Mouse (Mus musculus): ENCODE results near the gene Gm3336. TPM values are rescaled to one million over a fixed set of nuclear protein-coding genes. Genes with fewer than 3 reads are reported as not detected.

The Gm3336 gene
- polyA plus RNA-seq, 1 experiment = 0.61 TPM

GRCm38 (mm10) chr8:70765329-70765728, 47.0 kb downstream of the Gm3336 start:
- WGBS = 70% methylated on average over 9 of the region's 9 CpGs

GRCm38 (mm10) chr8:70765838-70766570, 47.7 kb downstream of the Gm3336 start:
- Histone ChIP-seq H3K27ac (ENCODE audit: insufficient read depth, low read depth, low read length) (no peak overlapping the region; the same call in 1 of the 2 replicates), H3K4me3 (ENCODE audit: insufficient read depth, low read depth, low read length) (peak overlapping the region; percentile 51), H3K36me3 (ENCODE audit: control insufficient read depth, insufficient read depth, low read length) (no peaks in the 10 kb centered on the region), H3K27me3 (replicated peaks; ENCODE audit: control insufficient read depth, insufficient read depth, low read length) (no peaks in the 10 kb centered on the region), H3K4me1 (ENCODE audit: control insufficient read depth, insufficient read depth, low read length) (peaks cover 14% of the 10 kb centered on the region)
- WGBS = 3% methylated on average over 34 of the region's 34 CpGs
- DNase-seq = peak; percentile 52
- TF ChIP-seq CTCF (conservative IDR thresholded peaks at IDR 0.05; ENCODE audit: insufficient read depth, insufficient read length, low read depth, low read length) (no peak), POLR2A (IDR thresholded peaks at IDR 0.05; ENCODE audit: low read depth, low read length) (no peak)

More at GRCm38 (mm10) chr8:70765329-70765728, 47.0 kb downstream of the Gm3336 start:
- Histone ChIP-seq H3K4me3 (ENCODE audit: insufficient read depth, low read depth, low read length) (no peak overlapping the region), H3K36me3 (ENCODE audit: control insufficient read depth, insufficient read depth, low read length) (no peaks in the 10 kb centered on the region), H3K4me1 (ENCODE audit: control insufficient read depth, insufficient read depth, low read length) (peaks cover 14% of the 10 kb centered on the region), H3K27ac (ENCODE audit: insufficient read depth, low read depth, low read length) (no peak overlapping the region), H3K27me3 (replicated peaks; ENCODE audit: control insufficient read depth, insufficient read depth, low read length) (no peaks in the 10 kb centered on the region)
- DNase-seq = no peak
- no peak for TF ChIP-seq POLR2A (IDR thresholded peaks at IDR 0.05; ENCODE audit: low read depth, low read length)
- no peak for TF ChIP-seq CTCF (conservative IDR thresholded peaks at IDR 0.05; ENCODE audit: insufficient read depth, insufficient read length, low read depth, low read length)

GRCm38 (mm10) chr8:70766571-70767440, 48.5 kb downstream of the Gm3336 start:
- WGBS = 11% methylated on average over 21 of the region's 21 CpGs
- TF ChIP-seq POLR2A (IDR thresholded peaks at IDR 0.05; ENCODE audit: low read depth, low read length) (peak; percentile 97), CTCF (conservative IDR thresholded peaks at IDR 0.05; ENCODE audit: insufficient read depth, insufficient read length, low read depth, low read length) (no peak)
- Histone ChIP-seq H3K36me3 (ENCODE audit: control insufficient read depth, insufficient read depth, low read length) (peaks cover under 1% of the 10 kb centered on the region; the same call in 1 of the 2 replicates), H3K27me3 (replicated peaks; ENCODE audit: control insufficient read depth, insufficient read depth, low read length) (no peaks in the 10 kb centered on the region), H3K4me3 (ENCODE audit: insufficient read depth, low read depth, low read length) (peak overlapping the region; percentile 51), H3K27ac (ENCODE audit: insufficient read depth, low read depth, low read length) (peak overlapping the region; percentile 54), H3K4me1 (ENCODE audit: control insufficient read depth, insufficient read depth, low read length) (peaks cover 11% of the 10 kb centered on the region)
- DNase-seq = peak; percentile 95

GRCm38 (mm10) chr8:70767503-70767902, 49.2 kb downstream of the Gm3336 start:
- no peak for TF ChIP-seq POLR2A (IDR thresholded peaks at IDR 0.05; ENCODE audit: low read depth, low read length)
- no peak for TF ChIP-seq CTCF (conservative IDR thresholded peaks at IDR 0.05; ENCODE audit: insufficient read depth, insufficient read length, low read depth, low read length)
- H3K36me3 ChIP-seq (ENCODE audit: control insufficient read depth, insufficient read depth, low read length) = peaks cover 1% of the 10 kb centered on the region; the same call in 1 of the 2 replicates
- 84% methylated on average over 6 of the region's 6 CpGs for WGBS
- H3K4me1 ChIP-seq (ENCODE audit: control insufficient read depth, insufficient read depth, low read length) = peaks cover 11% of the 10 kb centered on the region
- H3K4me3 ChIP-seq (ENCODE audit: insufficient read depth, low read depth, low read length) = no peak overlapping the region
- DNase-seq = no peak
- H3K27me3 ChIP-seq (replicated peaks; ENCODE audit: control insufficient read depth, insufficient read depth, low read length) = no peaks in the 10 kb centered on the region
- H3K27ac ChIP-seq (ENCODE audit: insufficient read depth, low read depth, low read length) = no peak overlapping the region

GRCm38 (mm10) chr8:70768231-70768776, 50.0 kb downstream of the Gm3336 start:
- DNase-seq = no peak
- 92% methylated on average over 32 of the region's 32 CpGs for WGBS
- Histone ChIP-seq H3K4me1 (ENCODE audit: control insufficient read depth, insufficient read depth, low read length) (peaks cover 11% of the 10 kb centered on the region), H3K4me3 (ENCODE audit: insufficient read depth, low read depth, low read length) (no peak overlapping the region), H3K36me3 (ENCODE audit: control insufficient read depth, insufficient read depth, low read length) (peaks cover 1% of the 10 kb centered on the region; the same call in 1 of the 2 replicates), H3K27me3 (replicated peaks; ENCODE audit: control insufficient read depth, insufficient read depth, low read length) (no peaks in the 10 kb centered on the region), H3K27ac (ENCODE audit: insufficient read depth, low read depth, low read length) (no peak overlapping the region)
- TF ChIP-seq POLR2A (IDR thresholded peaks at IDR 0.05; ENCODE audit: low read depth, low read length) = no peak
- TF ChIP-seq CTCF (conservative IDR thresholded peaks at IDR 0.05; ENCODE audit: insufficient read depth, insufficient read length, low read depth, low read length) = no peak

GRCm38 (mm10) chr8:70768956-70769355, 50.6 kb downstream of the Gm3336 start:
- no peaks in the 10 kb centered on the region for H3K27me3 ChIP-seq (replicated peaks; ENCODE audit: control insufficient read depth, insufficient read depth, low read length)
- H3K36me3 ChIP-seq (ENCODE audit: control insufficient read depth, insufficient read depth, low read length) = peaks cover 1% of the 10 kb centered on the region; the same call in 1 of the 2 replicates
- DNase-seq = no peak
- 82% methylated on average over 16 of the region's 16 CpGs for WGBS
- H3K4me1 ChIP-seq (ENCODE audit: control insufficient read depth, insufficient read depth, low read length) = peaks cover 12% of the 10 kb centered on the region
- H3K27ac ChIP-seq (ENCODE audit: insufficient read depth, low read depth, low read length) = no peak overlapping the region
- TF ChIP-seq POLR2A (IDR thresholded peaks at IDR 0.05; ENCODE audit: low read depth, low read length) = no peak
- TF ChIP-seq CTCF (conservative IDR thresholded peaks at IDR 0.05; ENCODE audit: insufficient read depth, insufficient read length, low read depth, low read length) = no peak
- H3K4me3 ChIP-seq (ENCODE audit: insufficient read depth, low read depth, low read length) = no peak overlapping the region
